Mouse (Mus musculus): ENCODE measurements around the gene Ddx58. TPM values are rescaled to one million over a fixed set of nuclear protein-coding genes. Genes with fewer than 3 reads are reported as not detected.

The Ddx58 gene
- polyA plus RNA-seq (2012; rRNA removed) = 10.8 and 11.9 TPM in 2 replicates

DNA sequence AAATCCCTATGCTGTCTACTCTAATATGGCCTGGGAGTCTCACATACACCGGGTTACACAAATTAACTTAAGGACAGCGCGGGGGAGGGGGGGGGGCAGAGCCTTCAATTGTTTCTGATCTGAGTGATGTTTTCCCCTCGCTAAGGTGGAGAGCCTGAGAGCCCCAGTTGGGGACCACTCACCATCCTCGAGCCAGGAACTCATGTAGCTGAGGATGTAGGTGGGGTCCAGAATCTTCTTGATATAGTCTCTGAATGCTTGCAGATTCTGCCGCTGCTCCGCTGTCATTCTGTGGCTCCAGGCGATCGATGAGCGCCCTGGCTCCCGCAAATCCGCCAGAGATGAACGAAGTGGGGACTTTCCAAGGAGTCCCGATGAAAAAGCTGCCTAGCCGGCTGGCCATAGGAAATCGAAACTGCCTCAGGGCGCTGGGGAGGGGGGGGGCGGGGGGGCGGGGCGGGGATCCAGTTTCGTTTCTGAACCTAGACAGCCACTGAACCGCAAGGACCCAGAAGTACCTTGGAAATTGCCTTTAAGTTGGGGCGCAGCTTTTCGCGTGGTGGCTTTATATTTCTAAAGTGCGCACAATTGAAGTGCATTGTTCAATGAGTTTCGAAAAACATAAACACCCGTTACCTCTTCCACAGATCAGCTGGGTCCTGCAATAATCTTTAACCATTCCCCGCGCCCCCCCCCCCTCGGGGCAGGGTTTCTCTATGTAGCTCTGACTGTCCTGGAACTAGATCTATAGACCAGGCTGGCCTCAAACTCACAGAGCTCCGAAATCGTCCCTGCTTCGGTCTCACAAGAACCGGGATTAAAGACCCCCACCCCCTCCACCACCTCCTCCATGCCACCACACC, at the start of gene Ddx58:
Gene Ddx58 (minus strand): TSS at position 420 of the 863 bp plus-strand sequence.

DNA sequence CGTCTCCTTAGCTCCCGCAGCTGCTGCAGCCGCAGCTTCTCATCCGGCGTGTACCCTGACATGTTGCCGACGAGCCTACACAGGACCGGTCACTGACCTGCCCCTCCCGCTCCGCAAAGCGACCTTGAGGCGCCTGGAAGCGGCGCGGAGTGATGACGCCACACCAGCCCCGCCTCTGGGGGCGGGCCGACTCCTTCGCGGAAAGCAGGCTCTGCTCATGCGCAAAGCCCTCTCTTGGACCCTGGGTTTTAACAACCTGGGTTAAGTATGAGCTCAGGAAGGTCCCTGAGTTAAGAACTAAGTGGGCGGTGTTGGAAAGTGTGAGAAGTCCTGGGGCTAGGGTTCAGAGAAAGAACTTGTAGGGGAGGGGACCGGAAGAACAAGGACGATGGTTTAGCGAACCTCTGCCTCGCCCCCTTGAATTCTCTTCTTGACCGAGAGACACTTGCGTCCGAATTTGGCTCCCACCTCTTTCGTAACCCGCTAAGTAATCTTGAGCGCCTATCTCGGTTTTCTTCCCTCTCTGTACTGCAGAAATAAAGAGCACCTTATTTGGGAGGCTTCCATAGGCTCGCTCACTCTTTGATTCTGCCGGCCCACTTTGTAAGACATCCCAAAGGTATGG, 39.8 kb upstream of the Ddx58 start, which contains the start of gene Ndufb6:
Gene Ndufb6 (minus strand): TSS at position 146 of the 625 bp plus-strand sequence.

DNA sequence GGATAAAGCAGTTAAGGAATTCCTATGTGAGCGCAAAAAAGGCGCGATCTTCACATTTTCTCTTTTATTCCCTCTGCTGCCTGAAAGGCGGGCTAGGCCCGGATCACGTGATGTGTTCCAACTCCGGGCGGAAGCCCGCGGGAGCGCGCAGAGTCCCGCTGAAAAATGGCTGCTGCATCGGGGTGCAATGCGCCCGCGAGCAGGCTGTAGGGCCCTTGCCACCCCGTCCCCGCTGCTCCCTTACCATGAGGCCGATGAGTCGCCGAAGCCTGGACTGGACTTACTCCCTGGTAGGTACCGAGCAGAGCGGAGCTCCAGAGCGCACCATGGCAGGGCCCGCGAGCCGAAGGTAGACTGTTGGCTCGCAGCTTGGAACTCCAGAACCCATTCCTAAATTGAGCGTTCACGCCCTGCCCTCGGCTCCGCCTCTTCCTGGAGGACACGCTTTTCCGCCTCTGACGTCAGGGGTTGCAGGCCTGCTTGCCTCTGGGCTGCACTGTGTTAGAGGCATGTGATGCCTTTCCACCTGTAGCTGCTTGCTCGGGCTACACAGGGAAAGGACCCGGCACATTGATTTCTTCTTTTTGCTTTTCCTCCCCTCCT, 29.9 kb upstream of the Ddx58 start, which contains the start of the genes Smim27 and Topors:
Gene Smim27 (plus strand): TSS at position 150 of the 603 bp plus-strand sequence.
Gene Topors (minus strand): TSS at position 421 of the 603 bp plus-strand sequence.

Other genes starting within 250 kb of the Ddx58 start
- gene Aco1, start 96.7 kb downstream of the Ddx58 start, polyA plus RNA-seq (2012; rRNA removed) = 52.4 and 61.1 TPM in 2 replicates
- 5.6 and 6.0 TPM in 2 replicates for gene Smim27, start 29.8 kb upstream of the Ddx58 start, polyA plus RNA-seq (2012; rRNA removed)
- gene Topors, start 30.0 kb upstream of the Ddx58 start, polyA plus RNA-seq (2012; rRNA removed) = 5.8 and 6.0 TPM in 2 replicates
- gene Ndufb6, start 39.6 kb upstream of the Ddx58 start, polyA plus RNA-seq (2012; rRNA removed) = 80.0 and 83.2 TPM in 2 replicates
- gene Tmem215, start 232.4 kb upstream of the Ddx58 start, polyA plus RNA-seq (2012; rRNA removed) = 0.06 TPM in 2 replicates

Data from liver, embryonic 18 days (tissue).